Mouse (Mus musculus) c-Kit-negative CD71-positive TER-119-positive erythroid progenitor cells, embryonic 14.5 days (primary cell): ENCODE data around the gene Glb1.
"Not testable (repeated sequence)": the region's sequence is repeated elsewhere in the genome, so short reads cannot be mapped to it uniquely, and the experiment has no call there.

Source experiments
- DNase-seq: peaks from one replicate; pipeline ENCODE4 v3.0.0-alpha.2; 2013; ENCODE audit warnings: low read depth, low spot score

Glb1 gene

DNA sequence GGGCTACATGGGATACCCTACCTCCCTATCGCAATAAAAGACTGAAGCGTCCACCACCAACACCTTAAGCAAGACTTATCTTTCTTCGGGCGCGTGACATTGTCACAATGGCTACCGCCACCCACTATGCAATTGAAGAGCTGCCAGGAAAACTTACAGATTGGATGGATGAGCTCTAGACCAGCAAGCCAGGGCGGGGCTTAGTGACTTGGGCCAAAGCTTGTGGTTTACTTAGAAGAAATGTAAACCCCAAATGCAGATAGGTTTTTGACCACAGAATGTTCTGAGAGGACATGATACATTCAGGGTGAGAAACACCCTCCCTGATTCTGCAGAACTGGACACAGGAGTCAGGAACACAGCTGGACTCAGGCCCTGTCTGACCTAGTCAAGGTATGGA is 100.2 kb downstream of the Glb1 start:
- no peak for DNase-seq

GRCm38 (mm10) chr9:114501913-114502312 is 101.0 kb downstream of the Glb1 start:
- no peak for DNase-seq

DNA sequence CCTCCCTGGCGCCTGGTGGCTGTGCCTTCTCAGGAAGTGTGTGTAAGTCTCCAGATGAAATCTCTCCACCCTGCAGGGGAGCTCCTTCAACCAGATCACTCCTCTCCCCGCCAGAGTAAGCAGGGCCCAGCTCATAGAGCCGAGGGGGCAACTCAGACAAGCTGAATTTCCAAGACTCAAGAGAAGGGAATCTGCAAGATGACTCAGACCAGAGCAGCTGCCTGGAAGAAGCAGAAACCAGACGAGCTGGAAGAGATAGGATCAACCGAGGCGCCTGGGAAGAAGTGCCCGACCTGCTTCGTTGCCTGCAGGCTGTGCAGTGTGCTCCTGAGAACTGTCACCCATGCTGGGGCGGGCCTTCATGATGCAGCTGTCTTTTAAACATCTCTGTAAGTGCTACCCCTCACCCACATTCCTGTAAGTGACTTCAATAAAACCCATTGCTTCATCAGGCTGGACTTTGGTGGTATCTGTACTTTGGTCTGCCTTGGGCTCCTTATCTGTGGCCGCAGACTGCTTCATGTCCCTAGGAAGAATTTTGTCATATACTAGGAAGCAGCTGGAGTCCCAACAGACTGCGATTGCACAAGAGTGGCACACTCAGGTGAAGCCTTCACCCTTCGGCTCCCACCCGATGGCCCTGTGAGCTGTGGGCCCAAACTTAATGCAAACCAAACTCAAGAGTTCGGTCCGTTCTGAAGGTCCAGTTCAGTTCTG is 102.0 kb downstream of the Glb1 start:
- no peak for DNase-seq

DNA sequence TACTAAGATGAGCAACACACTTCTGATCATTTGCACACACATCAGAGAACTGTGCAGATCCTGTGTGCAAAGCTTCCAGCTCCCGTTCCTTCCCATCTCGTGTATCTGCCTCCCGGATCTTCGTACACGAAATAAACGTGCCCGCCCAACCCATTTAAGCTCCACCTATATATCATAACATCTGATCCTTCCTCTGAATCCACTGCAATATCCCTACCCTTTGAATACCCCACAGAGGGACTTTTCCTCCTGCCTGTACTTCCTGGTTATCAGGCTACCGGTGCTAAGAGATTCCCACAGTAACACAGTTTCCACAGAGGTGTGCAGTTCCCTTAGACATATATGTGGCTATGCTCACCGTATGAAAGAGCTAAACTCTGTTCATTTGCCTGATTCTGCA is 103.9 kb downstream of the Glb1 start, which contains the start of gene Ccr4:
Gene Ccr4 (minus strand): TSS at position 101 of the 400 bp plus-strand sequence.
- no peak for DNase-seq

DNA sequence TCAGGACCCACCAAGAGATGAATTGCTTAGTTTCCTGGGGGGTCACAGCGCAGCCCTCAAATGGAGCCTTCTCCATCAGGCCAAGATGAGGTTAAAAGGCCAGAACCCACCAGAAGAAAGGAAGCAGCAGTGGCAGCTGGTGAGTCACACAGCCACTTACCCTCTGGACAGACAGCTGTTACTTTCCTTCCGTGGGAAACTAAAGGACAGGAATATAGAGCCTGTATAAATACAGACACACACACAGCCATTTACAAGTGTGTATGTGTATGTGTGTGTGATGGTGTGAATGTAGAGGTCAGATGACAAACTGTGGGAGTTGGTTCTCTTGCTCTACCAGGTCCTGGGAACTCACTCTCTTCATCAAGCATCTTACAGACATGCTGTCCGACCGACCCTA is 105.7 kb downstream of the Glb1 start:
- DNase-seq, result no peak

DNA sequence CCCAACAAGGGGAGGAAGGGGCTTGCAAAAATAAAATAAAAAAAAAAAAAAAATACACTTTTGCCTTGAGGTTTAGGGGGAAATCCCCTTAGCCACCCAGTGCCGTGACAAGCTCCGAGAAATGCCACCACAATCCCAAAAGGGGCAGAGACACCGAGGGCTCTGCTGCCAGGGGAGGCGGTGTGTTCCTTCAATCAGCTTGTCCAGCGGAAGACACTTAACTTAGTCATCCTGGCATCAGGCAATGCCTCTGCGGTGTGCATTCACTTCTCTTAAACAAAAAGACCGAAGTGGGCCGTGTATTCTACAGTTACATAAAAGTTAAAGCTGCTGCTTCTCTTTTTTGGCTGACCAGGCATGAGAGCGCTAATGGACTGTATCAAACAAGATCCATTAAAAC is 106.5 kb downstream of the Glb1 start:
- no peak for DNase-seq

- no peak for DNase-seq
Observed at GRCm38 (mm10) chr9:114509785-114510184, 108.9 kb downstream of the Glb1 start.

DNA sequence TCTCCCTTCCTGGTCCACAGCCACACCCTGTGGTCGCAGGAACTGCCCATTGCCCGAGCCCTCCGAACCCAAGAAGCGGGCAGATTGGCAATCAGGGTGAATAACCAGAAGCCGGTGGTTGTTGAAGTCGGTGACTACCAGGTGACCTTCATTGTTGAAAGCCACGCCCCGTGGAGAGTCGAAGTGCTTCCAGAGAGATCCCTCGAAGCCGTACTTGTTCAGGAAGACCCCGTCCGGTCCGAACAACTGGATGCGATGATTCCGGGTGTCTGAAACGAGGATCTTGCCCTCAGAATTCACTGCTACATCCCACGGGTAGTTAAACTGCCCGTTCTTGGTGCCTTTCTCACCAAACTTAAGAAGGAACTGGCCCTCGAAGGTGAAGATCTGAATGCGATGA is 112.0 kb downstream of the Glb1 start:
- DNase-seq, result no peak

GRCm38 (mm10) chr9:114515364-114515763 is 114.5 kb downstream of the Glb1 start, which contains the start of gene C130032M10Rik:
Gene C130032M10Rik, plus strand, starts transcription at chr9:114515697.
- no peak for DNase-seq

DNA sequence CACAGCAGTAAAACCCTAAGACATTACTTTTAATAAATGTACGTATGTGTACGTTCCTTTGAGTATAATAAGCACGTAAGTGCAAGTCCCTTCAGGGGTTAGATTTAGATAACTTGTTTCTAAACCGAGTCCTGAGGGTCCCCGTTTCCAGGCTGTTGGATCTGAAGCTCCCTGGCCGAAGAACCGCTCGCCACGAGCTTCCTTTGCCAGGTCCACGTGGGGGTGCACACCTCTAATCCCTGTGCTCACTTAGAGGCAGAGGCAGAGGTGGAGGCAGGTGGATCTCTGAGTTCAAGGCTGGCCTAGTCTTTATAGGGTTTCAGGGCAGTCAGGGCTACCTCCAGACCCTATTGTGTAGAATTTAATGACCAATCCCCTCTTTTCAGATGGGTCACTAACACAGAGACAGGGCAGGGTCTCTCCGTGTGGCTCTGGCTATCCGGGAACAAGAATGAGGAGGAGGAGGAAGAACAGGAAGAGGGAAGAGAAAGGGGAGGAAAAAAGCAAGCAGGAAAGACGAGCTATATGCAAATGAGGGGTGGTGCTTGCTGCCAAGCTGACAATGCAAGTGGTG is 117.1 kb downstream of the Glb1 start:
- no peak for DNase-seq

DNA sequence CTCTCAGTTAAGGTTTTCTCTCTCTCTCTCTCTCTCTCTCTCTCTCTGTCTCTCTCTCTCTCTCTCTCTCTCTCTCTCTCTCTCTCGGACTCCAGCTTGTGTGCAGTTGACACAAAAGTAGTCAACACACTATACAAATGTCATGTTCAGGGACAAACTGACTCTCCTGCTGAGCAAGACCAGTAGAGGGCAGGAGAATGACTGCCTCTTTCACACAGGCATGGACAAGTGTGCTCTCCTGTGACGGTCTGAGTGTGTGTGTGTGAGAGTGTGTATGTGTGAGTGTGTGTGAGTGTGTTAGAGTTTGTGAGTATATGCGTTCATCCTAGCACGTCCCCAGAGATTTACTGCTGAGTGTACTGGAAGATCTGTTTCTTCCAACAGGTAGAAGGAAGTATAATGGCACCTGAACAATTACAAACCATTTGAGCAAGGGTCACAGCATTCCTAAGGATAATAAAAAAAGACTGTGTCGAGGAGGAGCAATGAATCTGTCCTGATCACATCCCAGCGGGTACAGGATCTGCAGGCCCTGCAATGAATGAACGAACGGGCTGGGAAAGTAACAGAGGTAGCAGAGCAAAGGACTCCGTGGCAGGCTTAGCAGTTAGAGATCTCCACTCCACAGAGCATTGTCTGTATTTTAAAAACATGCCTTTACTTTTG is 118.1 kb downstream of the Glb1 start:
- DNase-seq, result no peak

GRCm38 (mm10) chr9:114520529-114520928 is 119.7 kb downstream of the Glb1 start:
- not testable (repeated sequence) for DNase-seq

- DNase-seq, result no peak
Observed at GRCm38 (mm10) chr9:114522041-114522440, 121.2 kb downstream of the Glb1 start.

DNA sequence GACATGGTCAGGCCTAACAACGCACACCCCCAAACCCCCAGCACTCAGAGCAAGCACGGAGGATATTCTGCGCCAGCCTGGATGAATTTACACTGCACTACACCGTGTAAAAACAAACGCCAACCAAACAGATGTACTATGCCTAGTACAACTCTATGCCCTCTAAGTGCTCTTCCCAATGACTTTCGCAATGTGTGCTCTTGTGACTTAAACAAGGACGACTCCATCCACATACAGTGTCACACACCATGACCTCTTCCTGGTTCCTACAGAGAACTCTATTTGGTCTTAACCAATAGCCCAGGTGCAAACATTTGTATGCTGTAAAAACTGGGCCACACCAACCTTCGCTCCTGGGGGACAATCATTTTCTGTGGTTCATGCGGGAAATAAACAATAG is 121.6 kb downstream of the Glb1 start:
- DNase-seq, result no peak
